ENCODE assay signal across 11 mouse cellular contexts in genomic region chr12:16157896-16158295, GRCm38 (mm10).
DNase-seq lines count a peak whose midpoint lies in the region; TF ChIP-seq lines count a peak whose summit lies in the region.
"Had no signal": no experiment of that assay in that cellular context is flagged by ENCODE, and none has a peak within 500 bp of the region (broad histone marks: within the 10 kb centered on the region; RNA-seq: fewer than 3 reads in every experiment).

No protein-coding gene starts in this region.

- H3K36me3 ChIP-seq in limb, embryonic 10.5 days: no peaks in the 10 kb centered on the region

- intact Hi-C loops in left cerebral cortex, postnatal 4 days (cut with DNase I): loop anchor here (10.0 kb wide), 1 partner anchor 347 kb away; no protein-coding TSS in a partner anchor
- intact Hi-C loops in left cerebral cortex, postnatal 25 days (cut with DNase I): no loop called here

- H3K4me1 ChIP-seq in cerebellum, adult 2 months (ENCODE audit: control insufficient read depth, insufficient read depth, low read length): no peaks in the 10 kb centered on the region; the same call in 1 of the 2 replicates
- no peaks in the 10 kb centered on the region for H3K4me1 ChIP-seq in limb, embryonic 10.5 days

- peaks cover 1% of the 10 kb centered on the region; the same call in 1 of the 2 replicates for H3K27me3 ChIP-seq in cerebellum, adult 2 months (ENCODE audit: control insufficient read depth, insufficient read depth, low read length)
- H3K27me3 ChIP-seq in limb, embryonic 10.5 days (ENCODE audit: low read depth, poor library complexity, severe bottlenecking): no peaks in the 10 kb centered on the region

- no peak overlapping the region for H3K27ac ChIP-seq in cerebellum, adult 2 months (ENCODE audit: insufficient read depth, low read length)
- no peak overlapping the region for H3K27ac ChIP-seq in limb, embryonic 10.5 days
- H3K27ac ChIP-seq: left cerebral cortex, adult 2 months had no signal

- no peaks in the 10 kb centered on the region for H3K9me3 ChIP-seq in limb, embryonic 10.5 days (replicated peaks)

- no peak overlapping the region for H3K4me3 ChIP-seq in cerebellum, adult 2 months (replicated peaks; ENCODE audit: insufficient read depth, low read depth, low read length)
- no peak overlapping the region for H3K4me3 ChIP-seq in limb, embryonic 10.5 days
- H3K4me3 ChIP-seq: left cerebral cortex, adult 2 months; myocyte had no signal

- TF ChIP-seq CTCF in cerebellum, adult 2 months (IDR thresholded peaks at IDR 0.05; ENCODE audit: borderline replicate concordance, insufficient read depth, low read depth, low read length): no peak

- DNase-seq in adrenal gland, adult (ENCODE audit: inconsistent age in 2 of 2, low spot score in 1 of 2): peak; percentile 79 to 93
- no peak for DNase-seq in adrenal gland, postnatal 4 days (ENCODE audit: low spot score in 2 of 2)
- DNase-seq in left cerebral cortex, postnatal 4 days: peak; percentile 85
- no peak for DNase-seq in left cerebral cortex, postnatal 25 days (ENCODE audit: low spot score in 2 of 2)
- peak; percentile 22 to 64 for DNase-seq in cerebellum, adult 2 months
- DNase-seq in heart, postnatal 4 days: peak; percentile 66
- DNase-seq in layer of hippocampus, postnatal 10 days (ENCODE audit: low spot score in 2 of 2): no peak
- no peak for DNase-seq in limb, embryonic 10.5 days (ENCODE audit: low spot score)
- DNase-seq: lung, embryonic 14.5 days had no signal

- TF ChIP-seq POLR2A in cerebellum, adult 2 months (IDR thresholded peaks at IDR 0.05; ENCODE audit: borderline replicate concordance, insufficient read depth, low read length): no peak

- 1% methylated on average over 7 of the region's 7 CpGs for WGBS in cerebellum, adult 2 months
- WGBS in limb, embryonic 10.5 days: 92% methylated on average over 7 of the region's 7 CpGs

Comparison
In these comparisons a context has a peak if more than half of its experiments do, and no peak if none do; other contexts are left out.
1. DNase-seq: peak in adrenal gland, adult (2 of 2), left cerebral cortex, postnatal 4 days (single experiment), cerebellum, adult 2 months (2 of 2) and heart, postnatal 4 days (single experiment); none in adrenal gland, postnatal 4 days (0 of 2), left cerebral cortex, postnatal 25 days (0 of 2), layer of hippocampus, postnatal 10 days (0 of 2) and limb, embryonic 10.5 days (single experiment).